Mouse (Mus musculus): ENCODE results near the gene Gm8082.
"Not testable (repeated sequence)": the region's sequence is repeated elsewhere in the genome, so short reads cannot be mapped to it uniquely, and the experiment has no call there.

The Gm8082 gene

GRCm38 (mm10) chr14:42993524-42993923, at the start of gene Gm8082:
TSS of gene Gm8082 (minus strand) at chr14:42993624.
- ATAC-seq (ENCODE audit: low TSS enrichment), result not testable (repeated sequence)

- ATAC-seq (ENCODE audit: low TSS enrichment), result not testable (repeated sequence)
Measured at GRCm38 (mm10) chr14:43015528-43015927, 22.1 kb upstream of the Gm8082 start, which contains the start of gene Gm10376. TSS of gene Gm10376 (minus strand) at chr14:43015628.
